Mouse (Mus musculus) midbrain, embryonic 11.5 days (tissue): ENCODE results near the gene Ppfia2. TPM values are rescaled to one million over a fixed set of nuclear protein-coding genes. Genes with fewer than 3 reads are reported as not detected.
A peak's percentile ranks its signal among the peaks of the same experiment; 100 is the strongest.

Experiments used
- ATAC-seq: fragments of 200-750 bp; cut with Nextera tagmentation; 2 replicates; pipeline ENCODE4 v1.8.0; 2017; ENCODE audit warnings: moderate TSS enrichment, moderate library complexity; ENCODE audit not compliant: low FRiP score
- DNase-seq: peaks from one replicate; pipeline ENCODE4 v3.0.0; 2015; ENCODE audit warnings: low spot score; ENCODE audit errors: missing footprints
- H3K27ac ChIP-seq: fragments of 300-500 bp; sonication (generic); 2 replicates; pipeline ENCODE4 v1.5.1; 2014; ENCODE audit warnings: low read depth, low read length
- H3K27me3 ChIP-seq: fragments of 300-500 bp; sonication (generic); 2 replicates; pipeline ENCODE4 v1.6.1; 2014; ENCODE audit warnings: mild to moderate bottlenecking, low read length, moderate library complexity, mixed read lengths; ENCODE audit not compliant: control insufficient read depth, insufficient read depth
- H3K36me3 ChIP-seq: fragments of 300-500 bp; sonication (generic); 2 replicates; pipeline ENCODE4 v1.6.1; 2014; ENCODE audit warnings: mild to moderate bottlenecking, low read length, moderate library complexity, mixed read lengths; ENCODE audit not compliant: control insufficient read depth, insufficient read depth
- H3K4me1 ChIP-seq: fragments of 300-500 bp; sonication (generic); 2 replicates; pipeline ENCODE4 v1.6.1; 2014; ENCODE audit warnings: low read length; ENCODE audit not compliant: control insufficient read depth, insufficient read depth
- H3K4me2 ChIP-seq: fragments of 300-500 bp; sonication (generic); 2 replicates; pipeline ENCODE4 v1.6.1; 2014; ENCODE audit warnings: mild to moderate bottlenecking, moderate library complexity
- H3K4me3 ChIP-seq: fragments of 300-500 bp; sonication (generic); 2 replicates; pipeline ENCODE4 v1.5.1; 2014; ENCODE audit warnings: low read depth, low read length
- H3K9ac ChIP-seq: fragments of 300-500 bp; sonication (generic); 2 replicates; pipeline ENCODE4 v1.6.1; 2014; ENCODE audit warnings: low read length
- H3K9me3 ChIP-seq: fragments of 300-500 bp; sonication (generic); 2 replicates; pipeline ENCODE4 v1.6.1; 2016; ENCODE audit warnings: low read length; ENCODE audit not compliant: control insufficient read depth
- WGBS: fragments of 180-500 bp; shearing (Covaris S2); extraction: QIAGEN DNeasy Blood & Tissue Kit; methylation state at CpG from one replicate; pipeline ENCODE4 v1.1.7; 2014; 5-methylcytosine and 5-hydroxymethylcytosine counted together
- polyA plus RNA-seq: library from polyadenylated mRNA; unstranded; fragments of >200 nt; fragmentation: Nextera tagmentation; extraction: Ambion mirVana; gene quantifications from 2 replicates; pipeline ENCODE4 v1.2.1, GENCODE M21; 2014

Gene Ppfia2
- polyA plus RNA-seq, 1 experiment from 2014 or later: 7.6 TPM

DNA sequence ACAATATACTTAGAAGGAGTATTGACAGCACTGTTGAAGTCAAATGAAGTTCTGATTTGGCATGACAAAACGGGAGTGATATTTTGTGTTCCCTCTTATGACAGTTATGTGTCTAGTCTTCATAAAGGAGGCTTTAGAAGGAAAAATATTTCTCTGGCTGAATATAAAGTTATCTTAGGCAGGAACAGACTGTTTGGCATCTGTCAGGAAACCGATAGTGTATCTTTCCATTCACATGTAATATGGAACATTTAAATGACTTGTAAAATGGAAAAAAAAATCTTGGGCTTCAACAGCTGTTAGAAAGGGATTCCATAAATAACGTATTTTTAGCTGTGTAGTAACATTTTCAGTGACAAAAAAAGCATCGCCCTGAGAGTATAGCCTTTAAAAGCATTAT lies 400.1 kb downstream of the Ppfia2 start:
- no peak for ATAC-seq
- DNase-seq: no peak
- Histone ChIP-seq H3K4me3 (no peak overlapping the region), H3K27me3 (no peaks in the 10 kb centered on the region), H3K9me3 (no peaks in the 10 kb centered on the region), H3K36me3 (no peaks in the 10 kb centered on the region), H3K9ac (no peak overlapping the region), H3K27ac (no peak overlapping the region), H3K4me2 (no peak overlapping the region), H3K4me1 (no peaks in the 10 kb centered on the region)
- WGBS: 86% methylated on average over 4 of the region's 4 CpGs

DNA sequence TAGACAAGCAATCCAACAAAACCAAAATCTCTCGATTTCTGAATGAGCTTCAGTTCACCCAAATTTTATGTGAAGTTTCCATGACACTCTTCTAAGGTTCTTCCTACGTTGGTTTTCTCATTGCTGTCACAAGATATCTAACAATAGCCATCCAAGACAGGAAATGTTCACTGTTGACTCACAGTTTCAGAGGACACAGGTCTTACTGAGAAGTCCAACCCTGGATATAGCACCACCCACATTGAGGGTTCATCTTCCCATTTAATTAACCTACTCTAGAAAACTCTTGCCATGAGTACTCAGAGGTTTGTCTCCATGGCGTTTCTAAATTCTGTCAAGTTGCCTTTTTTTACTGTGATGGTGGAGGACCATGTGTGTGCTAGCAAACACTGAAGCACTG lies 401.7 kb downstream of the Ppfia2 start:
- H3K36me3 ChIP-seq: no peaks in the 10 kb centered on the region
- no peaks in the 10 kb centered on the region for H3K27me3 ChIP-seq
- ATAC-seq: no peak
- no peak overlapping the region for H3K4me2 ChIP-seq
- H3K9me3 ChIP-seq: no peaks in the 10 kb centered on the region
- no peak for DNase-seq
- H3K4me1 ChIP-seq: no peaks in the 10 kb centered on the region
- no peak overlapping the region for H3K27ac ChIP-seq
- WGBS: 86% methylated on average over 3 of the region's 3 CpGs
- H3K4me3 ChIP-seq: no peak overlapping the region
- no peak overlapping the region for H3K9ac ChIP-seq

DNA sequence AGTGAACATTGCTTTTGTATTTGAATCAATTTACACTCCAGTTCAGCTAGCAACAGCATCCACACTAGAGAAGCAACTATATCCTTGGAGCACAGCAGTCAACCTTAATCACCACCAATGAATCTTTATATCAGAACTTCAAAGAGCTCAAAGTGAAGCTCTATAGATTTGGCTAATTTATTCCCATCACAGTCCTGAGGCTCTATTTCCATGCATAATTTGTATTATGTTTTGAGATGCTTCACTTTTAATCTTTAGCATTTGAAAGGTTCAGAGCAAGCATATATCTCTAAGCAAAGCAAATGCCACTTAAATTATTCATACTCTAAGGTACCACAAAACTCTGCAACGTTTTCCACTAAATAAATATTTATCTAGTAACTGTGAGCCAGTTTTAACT lies 402.6 kb downstream of the Ppfia2 start:
- no peaks in the 10 kb centered on the region for H3K4me1 ChIP-seq
- 60% methylated on average over 1 of the region's 1 CpGs for WGBS
- H3K4me2 ChIP-seq: no peak overlapping the region
- H3K27me3 ChIP-seq: no peaks in the 10 kb centered on the region
- no peak overlapping the region for H3K9ac ChIP-seq
- H3K27ac ChIP-seq: no peak overlapping the region
- H3K9me3 ChIP-seq: no peaks in the 10 kb centered on the region
- ATAC-seq: no peak
- no peak overlapping the region for H3K4me3 ChIP-seq
- no peak for DNase-seq
- H3K36me3 ChIP-seq: no peaks in the 10 kb centered on the region

DNA sequence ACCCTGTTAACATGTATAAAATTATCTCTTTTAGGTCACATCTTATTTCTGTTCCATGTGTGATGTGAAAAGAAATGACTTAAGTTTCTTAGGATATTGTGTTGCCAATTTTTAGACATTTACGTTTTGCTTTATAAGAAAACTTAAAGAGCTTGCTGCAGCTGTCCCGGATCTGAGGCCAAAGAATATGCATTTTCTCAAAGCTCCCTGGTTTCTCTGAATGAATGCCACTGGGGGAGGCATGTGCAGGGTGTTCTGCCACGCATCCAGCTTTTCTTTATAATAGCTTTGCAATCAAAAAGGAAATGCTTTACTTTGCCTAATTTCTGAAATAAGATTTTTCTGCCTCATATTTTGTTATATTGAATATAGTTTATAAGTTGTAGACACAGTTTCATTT lies 411.2 kb downstream of the Ppfia2 start:
- Histone ChIP-seq H3K9me3 (no peaks in the 10 kb centered on the region), H3K27ac (no peak overlapping the region), H3K36me3 (no peaks in the 10 kb centered on the region), H3K27me3 (no peaks in the 10 kb centered on the region), H3K4me3 (no peak overlapping the region), H3K4me2 (no peak overlapping the region), H3K4me1 (no peaks in the 10 kb centered on the region), H3K9ac (no peak overlapping the region)
- WGBS: 42% methylated on average over 3 of the region's 3 CpGs
- DNase-seq (no peak), ATAC-seq (no peak)

DNA sequence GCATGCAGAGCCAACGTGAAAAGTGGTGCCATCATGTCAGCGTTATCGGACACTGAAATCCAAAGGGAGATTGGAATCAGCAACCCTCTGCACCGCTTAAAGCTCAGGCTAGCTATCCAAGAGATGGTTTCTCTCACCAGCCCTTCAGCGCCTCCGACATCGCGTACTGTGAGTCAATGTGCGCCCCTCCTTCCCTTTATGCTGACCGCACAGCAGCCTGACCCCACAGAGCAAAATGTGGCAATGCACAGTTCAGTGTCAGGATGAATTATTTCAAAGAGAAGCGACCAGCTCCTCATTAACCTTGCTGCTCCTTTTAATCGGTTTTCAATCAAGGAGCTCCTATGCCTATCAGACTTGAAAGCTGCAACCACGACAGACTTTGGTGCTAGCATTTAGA lies 426.2 kb downstream of the Ppfia2 start:
- Histone ChIP-seq H3K4me2 (no peak overlapping the region), H3K9ac (no peak overlapping the region), H3K4me3 (no peak overlapping the region), H3K9me3 (no peaks in the 10 kb centered on the region), H3K36me3 (no peaks in the 10 kb centered on the region), H3K4me1 (no peaks in the 10 kb centered on the region), H3K27ac (no peak overlapping the region), H3K27me3 (no peaks in the 10 kb centered on the region)
- WGBS: 50% methylated on average over 13 of the region's 13 CpGs
- no peak for DNase-seq
- peak; percentile 61 for ATAC-seq

DNA sequence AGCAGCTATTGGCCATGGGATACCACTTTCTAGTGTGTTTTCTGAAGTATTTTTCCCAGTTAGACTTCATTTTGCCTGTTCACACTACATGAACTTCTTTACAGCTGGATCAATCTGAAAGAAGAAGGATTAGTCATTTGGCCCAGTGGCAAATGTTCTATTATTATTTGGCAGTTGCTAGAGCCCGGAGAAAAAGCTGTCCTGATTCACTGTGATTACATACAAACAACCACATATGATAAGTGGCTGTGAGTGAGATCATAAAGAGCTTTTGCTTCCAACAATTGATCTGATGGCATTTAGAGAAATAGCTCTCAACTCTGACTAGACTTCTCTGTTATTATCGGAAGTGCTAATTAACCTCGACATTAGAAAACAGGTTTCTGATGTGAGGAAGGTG lies 440.0 kb downstream of the Ppfia2 start:
- no peak overlapping the region for H3K4me3 ChIP-seq
- WGBS: 72% methylated on average over 3 of the region's 3 CpGs
- DNase-seq (no peak), ATAC-seq (no peak)
- no peak overlapping the region for H3K27ac ChIP-seq
- no peak overlapping the region for H3K9ac ChIP-seq
- no peaks in the 10 kb centered on the region for H3K9me3 ChIP-seq
- no peaks in the 10 kb centered on the region for H3K27me3 ChIP-seq
- H3K36me3 ChIP-seq: no peaks in the 10 kb centered on the region
- no peaks in the 10 kb centered on the region for H3K4me1 ChIP-seq
- no peak overlapping the region for H3K4me2 ChIP-seq

DNA sequence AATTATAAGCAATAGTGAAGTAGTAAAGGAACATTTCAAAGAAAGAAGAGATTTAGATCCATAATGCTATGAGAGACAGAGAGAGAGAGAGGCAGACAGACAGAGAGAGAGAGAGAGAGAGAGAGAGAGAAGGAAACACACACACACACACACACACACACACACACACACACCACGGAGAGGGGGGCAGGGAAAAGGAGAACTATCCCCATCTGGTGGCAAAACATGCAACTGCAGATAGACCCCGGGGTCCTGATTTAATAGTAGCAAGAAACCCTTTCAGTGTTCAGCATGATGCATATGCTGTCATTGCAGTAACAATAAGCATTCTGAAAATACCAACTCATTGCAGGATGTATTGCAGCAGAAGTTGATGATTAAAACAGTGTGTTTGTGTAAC lies 442.9 kb downstream of the Ppfia2 start:
- peak; percentile 84 for ATAC-seq
- Histone ChIP-seq H3K4me3 (no peak overlapping the region), H3K27me3 (no peaks in the 10 kb centered on the region), H3K27ac (no peak overlapping the region), H3K4me2 (no peak overlapping the region), H3K36me3 (no peaks in the 10 kb centered on the region), H3K9me3 (no peaks in the 10 kb centered on the region), H3K4me1 (no peaks in the 10 kb centered on the region), H3K9ac (no peak overlapping the region)
- DNase-seq: peak; percentile 90
- WGBS: 23% methylated on average over 2 of the region's 2 CpGs

DNA sequence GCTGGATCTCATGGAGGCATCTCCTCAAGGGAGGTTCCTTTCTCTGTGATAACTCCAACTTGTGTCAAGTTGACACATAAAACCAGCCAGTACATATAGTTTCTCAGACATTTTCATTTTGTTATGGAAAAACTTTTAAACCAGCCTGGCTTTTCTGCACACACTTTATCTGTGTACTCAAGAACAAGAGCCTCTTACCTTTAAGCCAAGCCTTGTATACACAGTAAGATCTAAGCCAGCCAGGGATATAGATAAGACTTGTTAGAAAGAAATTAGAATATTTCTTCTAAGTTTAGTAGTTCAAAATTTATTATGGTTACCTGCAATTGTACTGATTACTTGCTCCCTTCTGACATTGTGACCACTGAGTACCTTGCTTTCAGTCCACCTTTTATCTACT lies 444.1 kb downstream of the Ppfia2 start:
- no peak overlapping the region for H3K9ac ChIP-seq

DNA sequence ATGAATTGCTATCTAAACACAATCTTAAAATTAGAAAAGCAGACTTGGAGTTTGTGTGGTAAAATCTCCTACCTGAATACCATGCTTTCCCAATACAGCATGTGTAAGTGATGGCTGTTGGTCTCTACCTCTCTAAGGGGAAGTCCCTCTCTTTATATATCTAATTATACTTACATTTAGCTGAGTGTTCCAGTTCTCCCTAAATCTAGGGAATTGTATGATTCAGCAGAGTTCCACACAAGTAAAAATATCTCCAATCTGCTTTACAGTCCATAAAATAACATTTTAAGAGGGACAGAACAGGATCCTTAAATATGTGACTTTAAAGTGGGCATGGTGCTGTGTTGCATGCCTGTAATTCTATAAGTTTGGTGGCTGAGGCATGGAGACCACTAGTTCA lies 444.7 kb downstream of the Ppfia2 start:
- no peak for DNase-seq
- Histone ChIP-seq H3K9ac (no peak overlapping the region), H3K27me3 (no peaks in the 10 kb centered on the region), H3K4me3 (no peak overlapping the region), H3K4me2 (no peak overlapping the region), H3K4me1 (no peaks in the 10 kb centered on the region), H3K36me3 (no peaks in the 10 kb centered on the region), H3K27ac (no peak overlapping the region), H3K9me3 (no peaks in the 10 kb centered on the region)
- no peak for ATAC-seq

More for the DNA sequence above, 444.1 kb downstream of the Ppfia2 start:
- Histone ChIP-seq H3K4me1 (no peaks in the 10 kb centered on the region), H3K27ac (no peak overlapping the region), H3K4me2 (no peak overlapping the region), H3K36me3 (no peaks in the 10 kb centered on the region), H3K27me3 (no peaks in the 10 kb centered on the region), H3K9me3 (no peaks in the 10 kb centered on the region), H3K4me3 (no peak overlapping the region)
- DNase-seq (no peak), ATAC-seq (no peak)

DNA sequence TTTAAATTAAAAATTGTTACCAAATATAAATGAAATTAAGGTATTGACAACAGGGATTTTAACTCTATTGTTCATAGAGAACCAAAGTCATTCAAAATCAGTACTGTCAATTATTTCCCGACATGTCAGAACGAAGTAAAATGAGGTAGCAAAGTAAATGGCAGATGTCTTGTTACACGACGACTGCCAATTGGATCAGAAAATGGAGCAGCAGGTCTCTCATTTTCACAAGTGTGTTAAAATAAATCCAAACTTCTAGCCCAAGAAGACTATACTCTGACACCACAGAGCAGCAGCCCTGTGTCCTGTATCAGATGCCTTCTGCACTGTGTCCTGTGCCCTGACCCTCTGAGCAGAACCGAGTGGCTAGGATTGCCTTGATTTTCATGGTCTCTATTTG lies 454.2 kb downstream of the Ppfia2 start:
- DNase-seq (no peak), ATAC-seq (no peak)
- Histone ChIP-seq H3K9me3 (no peaks in the 10 kb centered on the region), H3K4me3 (no peak overlapping the region), H3K9ac (no peak overlapping the region), H3K4me2 (no peak overlapping the region), H3K27ac (no peak overlapping the region), H3K36me3 (no peaks in the 10 kb centered on the region), H3K4me1 (peaks cover 4% of the 10 kb centered on the region; the same call in 1 of the 2 replicates), H3K27me3 (no peaks in the 10 kb centered on the region)
- WGBS: 90% methylated on average over 5 of the region's 5 CpGs
